In genomic region chr4:137497367-137497766, GRCm38 (mm10) we compare ENCODE assay signal across 9 mouse cellular contexts. TPM values are rescaled to one million over a fixed set of nuclear protein-coding genes. Genes with fewer than 3 reads are reported as not detected.
DNase-seq lines count a peak whose midpoint lies in the region; ATAC-seq lines count a peak whose summit lies in the region.
"Had no signal": no experiment of that assay in that cellular context is flagged by ENCODE, and none has a peak within 500 bp of the region (broad histone marks: within the 10 kb centered on the region; RNA-seq: fewer than 3 reads in every experiment).

No protein-coding gene starts in this region.

- H3K4me1 ChIP-seq in embryonic facial prominence, embryonic 13.5 days: peaks cover 49% of the 10 kb centered on the region
- H3K4me1 ChIP-seq in hindbrain, embryonic 15.5 days (replicated peaks): peaks cover 15% of the 10 kb centered on the region
- peaks cover 41% of the 10 kb centered on the region for H3K4me1 ChIP-seq in liver, embryonic 12.5 days

- 60% methylated on average over 5 of the region's 5 CpGs for WGBS in embryonic facial prominence, embryonic 13.5 days
- WGBS in hindbrain, embryonic 15.5 days: 73% methylated on average over 5 of the region's 5 CpGs
- WGBS in liver, embryonic 12.5 days (ENCODE audit: insufficient replicate concordance): 67% methylated on average over 5 of the region's 5 CpGs

- no peaks in the 10 kb centered on the region for H3K9me3 ChIP-seq in embryonic facial prominence, embryonic 13.5 days
- no peaks in the 10 kb centered on the region for H3K9me3 ChIP-seq in hindbrain, embryonic 15.5 days
- no peaks in the 10 kb centered on the region for H3K9me3 ChIP-seq in liver, embryonic 12.5 days (replicated peaks)

- peak; percentile 3 for DNase-seq in cerebellum, adult 11-12 months
- DNase-seq in cerebellum, adult 9-10 months: no peak
- no peak for DNase-seq in MN1 (ENCODE audit: low spot score)
- no peak for DNase-seq in thymus, postnatal 25 days
- no peak for DNase-seq in spleen, postnatal 14 days (ENCODE audit: low spot score in 2 of 2)
- DNase-seq: right cerebral cortex, postnatal 4 days had no signal

- peaks cover 16% of the 10 kb centered on the region for H3K36me3 ChIP-seq in embryonic facial prominence, embryonic 13.5 days
- no peaks in the 10 kb centered on the region for H3K36me3 ChIP-seq in hindbrain, embryonic 15.5 days
- H3K36me3 ChIP-seq in liver, embryonic 12.5 days: peaks cover 8% of the 10 kb centered on the region; the same call in 1 of the 2 replicates

- no peak overlapping the region for H3K4me3 ChIP-seq in embryonic facial prominence, embryonic 13.5 days
- no peak overlapping the region for H3K4me3 ChIP-seq in hindbrain, embryonic 15.5 days
- H3K4me3 ChIP-seq in liver, embryonic 12.5 days: no peak overlapping the region

- H3K27me3 ChIP-seq in embryonic facial prominence, embryonic 13.5 days: no peaks in the 10 kb centered on the region
- no peaks in the 10 kb centered on the region for H3K27me3 ChIP-seq in hindbrain, embryonic 15.5 days
- H3K27me3 ChIP-seq in liver, embryonic 12.5 days (replicated peaks): no peaks in the 10 kb centered on the region

- H3K9ac ChIP-seq in embryonic facial prominence, embryonic 13.5 days: peak overlapping the region; percentile 36; the same call in 1 of the 2 replicates
- no peak overlapping the region for H3K9ac ChIP-seq in hindbrain, embryonic 15.5 days
- H3K9ac ChIP-seq in liver, embryonic 12.5 days: no peak overlapping the region

- no peak for ATAC-seq in embryonic facial prominence, embryonic 13.5 days (ENCODE audit: insufficient number of reproducible peaks, insufficient read depth, low FRiP score, low TSS enrichment, low read depth)
- ATAC-seq in hindbrain, embryonic 15.5 days (ENCODE audit: low FRiP score, low read depth): 0 out of 2 replicates have a peak, but pooled peaks have one; percentile 17
- ATAC-seq in liver, embryonic 12.5 days: no peak

- H3K4me2 ChIP-seq in embryonic facial prominence, embryonic 13.5 days: no peak overlapping the region
- no peak overlapping the region for H3K4me2 ChIP-seq in hindbrain, embryonic 15.5 days
- no peak overlapping the region for H3K4me2 ChIP-seq in liver, embryonic 12.5 days

- peak overlapping the region; percentile 77 for H3K27ac ChIP-seq in embryonic facial prominence, embryonic 13.5 days
- peak overlapping the region; percentile 51; the same call in 1 of the 2 replicates for H3K27ac ChIP-seq in hindbrain, embryonic 15.5 days (replicated peaks)
- H3K27ac ChIP-seq in liver, embryonic 12.5 days: peak overlapping the region; percentile 27

RNA-seq across cellular contexts. Expression of gene Hspg2, which starts 28.8 kb away (rescaled TPM):
- polyA plus RNA-seq in embryonic facial prominence, embryonic 13.5 days (2015; fragmentation: Nextera tagmentation; extraction: Ambion mirVana): 28.2 and 30.0 TPM in 2 replicates
- 6.0 and 6.9 TPM in 2 replicates for polyA plus RNA-seq in hindbrain, embryonic 15.5 days (2015; fragmentation: Nextera tagmentation; extraction: Ambion mirVana)
- polyA plus RNA-seq in liver, embryonic 12.5 days (2016; fragmentation: Nextera tagmentation; extraction: Ambion mirVana): 6.4 and 7.3 TPM in 2 replicates

RNA-seq across cellular contexts. Expression of gene 1700013G24Rik, which starts 44.3 kb away (rescaled TPM):
- not detected in 2 replicates for polyA plus RNA-seq in embryonic facial prominence, embryonic 13.5 days (2015; fragmentation: Nextera tagmentation; extraction: Ambion mirVana)
- polyA plus RNA-seq in hindbrain, embryonic 15.5 days (2015; fragmentation: Nextera tagmentation; extraction: Ambion mirVana): not detected in 2 replicates
- not detected in 2 replicates for polyA plus RNA-seq in liver, embryonic 12.5 days (2016; fragmentation: Nextera tagmentation; extraction: Ambion mirVana)

Comparison
In these comparisons a context has a peak if more than half of its experiments do, and no peak if none do; other contexts are left out.
1. H3K27ac ChIP-seq: peak in every context shown above with its lines; median percentile 77 in embryonic facial prominence, embryonic 13.5 days; 51 in hindbrain, embryonic 15.5 days; 27 in liver, embryonic 12.5 days.